Mouse (Mus musculus) limb, embryonic 14.5 days (tissue): ENCODE measurements around the gene Tmbim7. TPM values are rescaled to one million over a fixed set of nuclear protein-coding genes. Genes with fewer than 3 reads are reported as not detected.

Experiments used
- ATAC-seq: fragments of 200-750 bp; cut with Nextera tagmentation; 2 replicates; pipeline ENCODE4 v1.8.0; 2017; ENCODE audit warnings: low read depth, moderate number of reproducible peaks, moderate TSS enrichment; ENCODE audit not compliant: low FRiP score
- DNase-seq: peaks from one replicate; pipeline ENCODE4 v3.0.0-alpha.2; 2015; ENCODE audit warnings: low spot score
- H3K27ac ChIP-seq: fragments of 300-500 bp; sonication (generic); replicated peaks from 2 replicates; pipeline ENCODE4 v1.5.1; 2014; ENCODE audit warnings: low read depth, mild to moderate bottlenecking, low read length, moderate library complexity, mixed read lengths
- H3K27me3 ChIP-seq: fragments of 300-500 bp; sonication (generic); 2 replicates; pipeline ENCODE4 v1.6.1; 2014; ENCODE audit warnings: low read length, mixed read lengths; ENCODE audit not compliant: control insufficient read depth, insufficient read depth
- H3K36me3 ChIP-seq: fragments of 300-500 bp; sonication (generic); 2 replicates; pipeline ENCODE4 v1.6.1; 2014; ENCODE audit warnings: mild to moderate bottlenecking, low read length, moderate library complexity, mixed read lengths; ENCODE audit not compliant: control insufficient read depth, insufficient read depth
- H3K4me1 ChIP-seq: fragments of 300-500 bp; sonication (generic); 2 replicates; pipeline ENCODE4 v1.6.1; 2014; ENCODE audit warnings: antibody characterized with exemption, low read length, mixed read lengths; ENCODE audit not compliant: control insufficient read depth, insufficient read depth
- H3K4me2 ChIP-seq: fragments of 300-500 bp; sonication (generic); replicated peaks from 2 replicates; pipeline ENCODE4 v1.6.1; 2014; ENCODE audit warnings: low read depth, mild to moderate bottlenecking, low read length, moderate library complexity; ENCODE audit not compliant: severe bottlenecking
- H3K4me3 ChIP-seq: fragments of 300-500 bp; sonication (generic); replicated peaks from 2 replicates; pipeline ENCODE4 v1.5.1; 2014; ENCODE audit warnings: low read length
- H3K9ac ChIP-seq: fragments of 300-500 bp; sonication (generic); 2 replicates; pipeline ENCODE4 v1.6.1; 2014; ENCODE audit warnings: mild to moderate bottlenecking, low read depth, low read length, moderate library complexity; ENCODE audit not compliant: severe bottlenecking
- H3K9me3 ChIP-seq: fragments of 300-500 bp; sonication (generic); 2 replicates; pipeline ENCODE4 v1.6.1; 2016; ENCODE audit warnings: low read length; ENCODE audit not compliant: control insufficient read depth
- POLR2A ChIP-seq: fragments of 200-500 bp; IDR thresholded peaks from 2 replicates; pipeline ENCODE4 v1.8.0; 2012; ENCODE audit warnings: inconsistent platforms, mild to moderate bottlenecking, moderate library complexity, borderline replicate concordance; ENCODE audit not compliant: insufficient read depth, insufficient read length; ENCODE audit errors: extremely low read depth
- WGBS: fragments of 180-500 bp; shearing (Covaris S2); extraction: QIAGEN DNeasy Blood & Tissue Kit; methylation state at CpG from one replicate; pipeline ENCODE4 v1.1.7; 2014; 5-methylcytosine and 5-hydroxymethylcytosine counted together
- polyA plus RNA-seq, 2 experiments: library from polyadenylated mRNA; depleted of rRNA in 1 of 2; stranded (reverse) in 1 of 2; unstranded in 1 of 2; fragments of >200 nt; fragmentation: Nextera tagmentation in 1 of 2; extraction: Ambion mirVana in 1 of 2; gene quantifications; 2 replicates each; pipeline versions ENCODE4 v1.2.1 to v1.2.3; 2012 to 2014

Tmbim7 gene
- polyA plus RNA-seq, 2 experiments, result 0.19 TPM; not detected in 1

DNA sequence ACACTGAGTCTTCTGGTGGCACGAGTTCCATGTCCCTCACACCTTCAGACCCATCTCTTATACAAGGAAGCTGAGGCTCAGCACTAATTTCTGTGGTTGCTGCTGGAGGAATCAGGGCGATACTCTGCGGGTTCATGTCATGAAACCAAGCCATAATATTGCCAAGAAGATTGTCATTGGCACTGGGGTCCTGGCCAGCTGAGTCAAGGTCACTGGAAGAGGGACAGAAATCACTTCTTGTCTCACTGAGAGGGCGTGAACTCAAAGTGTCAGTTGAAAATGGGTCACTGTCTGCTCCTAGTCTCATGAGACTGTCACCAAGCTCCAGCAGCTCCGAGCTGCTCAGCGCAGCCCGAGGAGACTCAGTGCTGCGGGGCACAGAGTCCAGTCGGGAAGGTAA lies 42.0 kb downstream of the Tmbim7 start:
- ATAC-seq, result no peak
- Histone ChIP-seq H3K36me3 (peaks cover 35% of the 10 kb centered on the region), H3K4me1 (no peaks in the 10 kb centered on the region), H3K9me3 (no peaks in the 10 kb centered on the region), H3K4me3 (no peak overlapping the region), H3K4me2 (no peak overlapping the region), H3K9ac (no peak overlapping the region), H3K27me3 (no peaks in the 10 kb centered on the region), H3K27ac (no peak overlapping the region)
- TF ChIP-seq POLR2A, result no peak
- 94% methylated on average over 9 of the region's 9 CpGs for WGBS
- DNase-seq, result no peak

DNA sequence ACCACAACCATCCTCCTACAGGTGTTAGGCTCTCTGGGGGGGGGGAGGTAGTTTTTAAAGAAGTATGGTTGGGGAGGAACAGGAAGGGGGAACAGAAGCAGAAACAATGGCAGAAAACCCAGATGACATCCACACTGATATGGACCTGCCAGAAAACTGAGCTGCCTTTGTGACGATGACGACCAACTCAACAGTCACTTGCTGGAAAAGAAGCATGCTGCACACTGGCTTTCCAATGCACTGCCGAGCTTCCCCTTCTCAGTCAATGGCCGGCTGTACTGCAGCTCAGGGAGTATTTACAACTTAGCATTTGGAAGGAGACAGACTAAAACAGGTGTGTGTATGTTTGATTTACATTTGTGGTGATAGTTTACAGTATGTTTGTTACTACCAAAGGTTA lies 44.2 kb downstream of the Tmbim7 start:
- Histone ChIP-seq H3K27ac (no peak overlapping the region), H3K9me3 (no peaks in the 10 kb centered on the region), H3K36me3 (peaks cover 33% of the 10 kb centered on the region), H3K4me1 (no peaks in the 10 kb centered on the region), H3K4me3 (no peak overlapping the region), H3K27me3 (no peaks in the 10 kb centered on the region), H3K4me2 (no peak overlapping the region), H3K9ac (no peak overlapping the region)
- TF ChIP-seq POLR2A, result no peak
- ATAC-seq, result no peak
- WGBS, result 80% methylated on average over 4 of the region's 4 CpGs
- DNase-seq, result no peak

DNA sequence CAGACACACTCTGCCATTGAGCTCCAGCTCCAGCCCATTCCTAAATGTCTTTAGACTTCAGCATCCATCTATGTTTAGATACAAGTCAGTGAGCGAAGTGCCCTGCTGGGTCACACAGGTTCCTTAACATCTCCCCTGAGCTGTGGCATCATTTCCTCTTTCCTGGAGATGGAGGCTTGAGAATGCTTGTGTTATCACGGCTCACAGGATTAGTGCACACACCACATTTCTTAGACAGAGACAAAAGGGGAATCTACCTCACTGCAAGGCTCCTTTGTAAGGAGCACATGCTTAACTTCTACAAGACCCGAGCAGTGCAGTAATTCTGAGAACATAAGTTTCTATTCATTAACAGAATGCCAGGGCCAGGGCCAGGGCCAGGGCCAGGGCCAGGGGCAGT lies 45.0 kb downstream of the Tmbim7 start:
- Histone ChIP-seq H3K9me3 (no peaks in the 10 kb centered on the region), H3K36me3 (peaks cover 38% of the 10 kb centered on the region), H3K4me1 (no peaks in the 10 kb centered on the region), H3K27ac (no peak overlapping the region), H3K27me3 (no peaks in the 10 kb centered on the region), H3K4me3 (no peak overlapping the region), H3K9ac (no peak overlapping the region), H3K4me2 (no peak overlapping the region)
- DNase-seq (no peak), ATAC-seq (no peak)
- WGBS, result 88% methylated on average over 3 of the region's 3 CpGs
- no peak for TF ChIP-seq POLR2A

DNA sequence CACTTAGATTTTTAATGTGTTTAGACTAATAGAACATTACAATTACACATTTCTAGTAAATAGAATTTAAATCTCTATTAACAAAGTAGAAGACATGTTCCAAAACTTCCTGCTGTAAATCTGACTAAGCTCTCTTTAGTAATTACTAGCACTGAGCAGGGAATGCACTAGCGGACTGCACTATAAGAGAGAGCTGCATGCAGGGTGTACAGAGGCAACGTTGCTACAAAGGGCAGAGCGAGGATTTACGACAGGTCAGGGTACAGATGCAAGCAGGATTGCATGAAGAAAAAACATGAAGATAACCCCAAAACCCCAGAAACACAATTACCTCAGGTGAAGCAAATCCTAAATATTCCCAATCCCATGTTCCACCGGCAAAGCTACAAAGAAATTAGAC lies 49.0 kb downstream of the Tmbim7 start:
- Histone ChIP-seq H3K4me2 (no peak overlapping the region), H3K4me1 (no peaks in the 10 kb centered on the region), H3K9me3 (no peaks in the 10 kb centered on the region), H3K36me3 (peaks cover 32% of the 10 kb centered on the region), H3K9ac (no peak overlapping the region), H3K4me3 (no peak overlapping the region), H3K27me3 (no peaks in the 10 kb centered on the region), H3K27ac (no peak overlapping the region)
- WGBS, result 88% methylated on average over 5 of the region's 5 CpGs
- ATAC-seq (no peak), DNase-seq (no peak)
- no peak for TF ChIP-seq POLR2A

DNA sequence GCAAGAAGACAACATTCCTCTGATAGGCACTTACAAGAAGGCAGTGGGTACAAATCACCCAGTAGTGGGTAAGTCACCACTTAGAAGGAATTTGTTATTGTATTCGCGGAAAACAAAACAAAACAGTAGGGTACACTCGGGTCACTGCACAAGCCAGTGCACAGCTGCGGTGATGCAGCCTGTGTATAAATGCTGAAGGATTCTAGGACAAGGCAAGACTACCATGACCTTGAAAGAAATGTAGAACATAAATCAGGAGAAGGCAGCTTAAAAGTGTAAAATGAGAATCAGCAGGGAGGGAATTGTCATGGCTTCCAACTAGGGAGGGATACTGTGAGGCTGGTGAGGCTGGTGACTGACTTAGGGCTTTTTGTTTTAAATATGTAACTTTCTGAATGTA lies 51.2 kb downstream of the Tmbim7 start:
- H3K9me3 ChIP-seq, result no peaks in the 10 kb centered on the region
- WGBS, result 87% methylated on average over 4 of the region's 4 CpGs
- TF ChIP-seq POLR2A, result no peak
- no peaks in the 10 kb centered on the region for H3K27me3 ChIP-seq
- H3K9ac ChIP-seq, result no peak overlapping the region
- no peak overlapping the region for H3K4me2 ChIP-seq
- no peak overlapping the region for H3K27ac ChIP-seq
- no peak overlapping the region for H3K4me3 ChIP-seq
- DNase-seq (no peak), ATAC-seq (no peak)
- peaks cover 36% of the 10 kb centered on the region for H3K36me3 ChIP-seq
- H3K4me1 ChIP-seq, result no peaks in the 10 kb centered on the region

DNA sequence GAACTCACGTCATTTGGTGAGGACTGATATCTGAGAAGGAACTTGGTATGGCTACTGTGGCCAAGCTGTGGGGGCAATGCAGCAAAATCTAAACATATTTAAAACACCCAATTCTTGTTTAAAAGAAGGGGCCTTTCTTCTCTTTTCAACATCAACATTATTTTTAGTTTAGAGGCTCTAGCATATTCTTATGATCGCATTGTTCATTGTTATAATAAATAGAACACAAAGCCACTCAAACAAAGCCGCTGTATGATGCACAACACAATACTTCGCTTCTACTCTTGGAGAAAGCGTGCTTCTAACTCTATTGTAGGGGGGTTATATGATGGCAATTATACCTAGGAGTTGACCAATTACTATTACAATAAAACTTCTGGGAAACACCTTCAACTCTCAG lies 64.8 kb downstream of the Tmbim7 start:
- H3K27me3 ChIP-seq, result no peaks in the 10 kb centered on the region
- no peaks in the 10 kb centered on the region for H3K9me3 ChIP-seq
- H3K4me3 ChIP-seq, result no peak overlapping the region
- ATAC-seq, result no peak
- 94% methylated on average over 5 of the region's 5 CpGs for WGBS
- H3K9ac ChIP-seq, result no peak overlapping the region
- H3K27ac ChIP-seq, result no peak overlapping the region
- peaks cover 27% of the 10 kb centered on the region for H3K36me3 ChIP-seq
- H3K4me2 ChIP-seq, result no peak overlapping the region
- DNase-seq, result no peak
- no peak for TF ChIP-seq POLR2A
- no peaks in the 10 kb centered on the region for H3K4me1 ChIP-seq
